Mouse (Mus musculus) lung, embryonic 16.5 days (tissue): Measurements from ENCODE around the gene Myh11. TPM values are rescaled to one million over a fixed set of nuclear protein-coding genes. Genes with fewer than 3 reads are reported as not detected.

Experiments used
- ATAC-seq: fragments of 200-750 bp; cut with Nextera tagmentation; 2 replicates; pipeline ENCODE4 v1.8.0; 2017; ENCODE audit warnings: low read depth, mild to moderate bottlenecking, moderate library complexity
- H3K27ac ChIP-seq: fragments of 300-500 bp; sonication (generic); 2 replicates; pipeline ENCODE4 v1.5.1; 2014; ENCODE audit warnings: mild to moderate bottlenecking, control low read depth, low read length
- H3K27me3 ChIP-seq: fragments of 300-500 bp; sonication (generic); 2 replicates; pipeline ENCODE4 v1.6.1; 2014; ENCODE audit warnings: low read depth, low read length, mixed read lengths; ENCODE audit not compliant: control insufficient read depth, insufficient read depth
- H3K36me3 ChIP-seq: fragments of 300-500 bp; sonication (generic); 2 replicates; pipeline ENCODE4 v1.6.1; 2014; ENCODE audit warnings: low read length; ENCODE audit not compliant: control insufficient read depth, insufficient read depth
- H3K4me1 ChIP-seq: fragments of 300-500 bp; sonication (generic); replicated peaks from 2 replicates; pipeline ENCODE4 v1.6.1; 2014; ENCODE audit warnings: low read length, mixed read lengths; ENCODE audit not compliant: control insufficient read depth, insufficient read depth
- H3K4me2 ChIP-seq: fragments of 300-500 bp; sonication (generic); 2 replicates; pipeline ENCODE4 v1.6.1; 2014; ENCODE audit warnings: low read depth, low read length, control low read depth
- H3K4me3 ChIP-seq: fragments of 300-500 bp; sonication (generic); 2 replicates; pipeline ENCODE4 v1.5.1; 2014; ENCODE audit warnings: mild to moderate bottlenecking, low read length, control low read depth
- H3K9ac ChIP-seq: fragments of 300-500 bp; sonication (generic); 2 replicates; pipeline ENCODE4 v1.6.1; 2014; ENCODE audit warnings: low read length, control low read depth
- H3K9me3 ChIP-seq: fragments of 300-500 bp; sonication (generic); 2 replicates; pipeline ENCODE4 v1.6.1; 2016; ENCODE audit warnings: low read length; ENCODE audit not compliant: control insufficient read depth
- WGBS: fragments of 180-500 bp; shearing (Covaris S2); extraction: QIAGEN DNeasy Blood & Tissue Kit; methylation state at CpG from one replicate; pipeline ENCODE4 v1.1.7; 2014; 5-methylcytosine and 5-hydroxymethylcytosine counted together
- polyA plus RNA-seq: library from polyadenylated mRNA; unstranded; fragments of >200 nt; fragmentation: Nextera tagmentation; extraction: Ambion mirVana; gene quantifications from 2 replicates; pipeline ENCODE4 v1.2.1, GENCODE M21; 2015

Myh11 gene
- polyA plus RNA-seq, 1 experiment from 2014 or later = 49.7 TPM

DNA sequence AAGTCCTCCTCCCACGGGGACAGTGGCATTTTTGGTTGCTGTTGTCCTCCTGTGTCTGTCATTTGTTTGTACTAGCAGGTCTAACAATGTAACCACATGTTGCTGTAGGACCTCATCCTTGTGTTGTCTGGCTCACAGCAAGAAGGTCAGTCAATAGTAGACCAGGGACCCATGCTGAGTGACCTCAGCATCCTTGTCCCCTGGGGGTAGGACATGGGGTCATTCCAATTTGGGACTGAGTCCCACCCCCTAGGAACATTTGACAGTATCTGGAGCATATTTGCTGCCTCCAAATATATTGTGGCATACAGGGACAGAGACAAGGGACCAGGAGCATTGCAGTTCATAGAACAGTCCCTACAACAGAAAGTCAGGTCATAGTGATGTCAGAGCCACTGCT lies 41.3 kb downstream of the Myh11 start:
- no peaks in the 10 kb centered on the region for H3K27me3 ChIP-seq
- ATAC-seq = no peak

DNA sequence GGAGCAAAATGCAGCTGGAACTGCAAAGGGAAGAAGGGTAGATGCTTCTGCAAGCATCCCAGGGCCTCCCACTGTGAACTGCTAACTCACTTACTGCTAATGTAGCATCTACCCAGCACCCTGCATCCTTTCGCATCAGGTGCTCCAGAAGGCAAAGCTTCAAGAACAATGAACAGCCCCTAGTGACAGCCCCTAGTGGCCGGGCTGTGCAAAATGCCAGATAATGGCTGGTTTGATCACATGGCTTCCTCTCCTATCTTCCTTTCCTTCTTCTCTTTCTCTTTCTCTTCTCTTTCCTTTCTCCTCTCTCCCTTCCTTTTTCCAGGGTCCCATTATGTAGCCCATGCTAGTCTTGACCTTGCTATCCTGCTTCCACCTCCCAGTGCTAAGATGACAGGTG lies 48.6 kb downstream of the Myh11 start:
- Histone ChIP-seq H3K36me3 (no peaks in the 10 kb centered on the region), H3K4me1 (peaks cover 7% of the 10 kb centered on the region; the same call in 1 of the 2 replicates), H3K4me3 (no peak overlapping the region), H3K9ac (no peak overlapping the region), H3K27ac (no peak overlapping the region), H3K9me3 (no peaks in the 10 kb centered on the region), H3K4me2 (no peak overlapping the region), H3K27me3 (no peaks in the 10 kb centered on the region)
- no peak for ATAC-seq
- 41% methylated on average over 2 of the region's 2 CpGs for WGBS

More for the DNA sequence above, 41.3 kb downstream of the Myh11 start:
- Histone ChIP-seq H3K36me3 (no peaks in the 10 kb centered on the region), H3K4me2 (no peak overlapping the region), H3K27ac (no peak overlapping the region), H3K9me3 (no peaks in the 10 kb centered on the region), H3K4me3 (no peak overlapping the region), H3K4me1 (no peaks in the 10 kb centered on the region), H3K9ac (no peak overlapping the region)
- WGBS = 71% methylated on average over 1 of the region's 1 CpGs

DNA sequence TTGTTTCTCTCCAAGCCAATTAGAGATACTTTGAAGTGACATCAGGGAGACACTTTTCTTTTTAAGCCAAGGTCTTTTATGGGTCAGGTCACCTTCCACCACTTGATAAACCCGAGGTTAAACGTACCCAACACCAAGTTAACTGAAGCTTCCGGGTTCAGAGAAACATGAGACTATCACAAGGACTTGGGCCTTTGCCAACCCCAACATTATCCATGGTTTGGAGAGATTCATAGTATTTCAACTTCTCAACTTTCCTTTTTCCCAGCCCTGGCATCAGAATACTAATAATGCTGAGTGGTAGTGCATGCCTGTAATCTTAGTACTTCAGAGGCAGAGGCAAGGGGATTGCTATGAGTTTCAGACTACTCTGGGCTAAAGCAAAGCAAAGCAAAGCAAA lies 49.1 kb downstream of the Myh11 start:
- no peak overlapping the region for H3K4me3 ChIP-seq
- H3K36me3 ChIP-seq = no peaks in the 10 kb centered on the region
- no peak overlapping the region for H3K27ac ChIP-seq
- H3K4me2 ChIP-seq = no peak overlapping the region
- no peaks in the 10 kb centered on the region for H3K27me3 ChIP-seq
- peaks cover 7% of the 10 kb centered on the region; the same call in 1 of the 2 replicates for H3K4me1 ChIP-seq
- no peak overlapping the region for H3K9ac ChIP-seq
- 32% methylated on average over 3 of the region's 3 CpGs for WGBS
- peak; percentile 17; the same call in 1 of the 2 replicates for ATAC-seq
- H3K9me3 ChIP-seq = no peaks in the 10 kb centered on the region

DNA sequence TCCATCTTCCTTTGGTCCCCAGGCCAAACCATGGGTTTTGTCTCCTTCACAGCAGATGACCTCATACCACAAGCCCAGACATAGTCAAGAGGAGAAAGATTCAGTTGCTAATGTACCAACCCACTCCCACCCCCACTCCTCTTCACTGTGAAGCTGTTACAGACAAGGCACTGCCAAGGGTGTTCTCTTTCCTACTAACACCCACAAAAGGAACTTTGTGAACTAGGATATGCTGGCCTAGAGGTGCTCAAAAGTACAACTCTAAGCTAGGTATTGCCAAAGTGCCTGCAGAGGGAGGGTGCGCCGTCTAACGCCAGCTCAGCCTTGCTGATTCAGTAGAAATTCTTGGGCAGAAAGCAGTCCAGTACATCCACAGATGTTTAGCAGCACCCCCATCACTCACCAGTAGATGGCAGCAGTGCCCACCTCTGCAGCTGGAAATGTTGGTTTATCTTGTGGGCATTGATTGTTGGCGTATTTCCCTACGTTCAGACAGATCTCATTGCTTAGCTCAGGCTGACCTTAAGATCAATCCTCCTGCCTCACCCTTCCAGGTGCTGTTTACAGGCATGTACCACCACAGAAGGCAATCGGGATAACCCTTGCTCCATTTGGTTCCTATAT lies 54.0 kb downstream of the Myh11 start:
- H3K27me3 ChIP-seq = no peaks in the 10 kb centered on the region
- no peak overlapping the region for H3K27ac ChIP-seq
- no peak overlapping the region for H3K4me2 ChIP-seq
- H3K4me3 ChIP-seq = no peak overlapping the region
- no peaks in the 10 kb centered on the region for H3K9me3 ChIP-seq
- peak; percentile 67 for ATAC-seq
- no peak overlapping the region for H3K9ac ChIP-seq
- no peaks in the 10 kb centered on the region for H3K36me3 ChIP-seq
- H3K4me1 ChIP-seq = peaks cover 4% of the 10 kb centered on the region; the same call in 1 of the 2 replicates
- 18% methylated on average over 6 of the region's 6 CpGs for WGBS

DNA sequence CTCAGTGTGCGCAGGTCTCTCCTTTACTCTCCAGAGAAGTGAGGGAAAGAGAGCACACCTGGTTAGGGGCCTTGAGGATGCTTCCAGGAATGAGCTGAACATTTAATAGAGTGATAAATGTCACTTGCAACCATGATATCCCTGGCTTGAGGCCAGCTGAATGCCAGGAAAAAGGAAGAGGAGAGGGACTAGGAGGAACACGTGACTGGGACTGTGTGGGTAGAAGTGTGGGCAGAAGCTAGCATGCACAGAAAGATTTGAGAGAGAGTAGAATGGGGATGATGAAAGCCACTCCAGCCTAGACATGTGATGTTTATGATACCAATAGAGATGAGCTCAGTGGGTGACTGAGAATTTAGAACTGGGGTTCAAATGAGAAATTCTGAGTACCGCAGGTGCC lies 76.0 kb downstream of the Myh11 start:
- ATAC-seq = no peak
- no peaks in the 10 kb centered on the region for H3K9me3 ChIP-seq
- H3K4me3 ChIP-seq = no peak overlapping the region
- H3K4me2 ChIP-seq = no peak overlapping the region
- WGBS = 80% methylated on average over 3 of the region's 3 CpGs
- no peaks in the 10 kb centered on the region for H3K4me1 ChIP-seq
- no peaks in the 10 kb centered on the region for H3K36me3 ChIP-seq
- no peaks in the 10 kb centered on the region for H3K27me3 ChIP-seq
- H3K27ac ChIP-seq = no peak overlapping the region
- no peak overlapping the region for H3K9ac ChIP-seq

DNA sequence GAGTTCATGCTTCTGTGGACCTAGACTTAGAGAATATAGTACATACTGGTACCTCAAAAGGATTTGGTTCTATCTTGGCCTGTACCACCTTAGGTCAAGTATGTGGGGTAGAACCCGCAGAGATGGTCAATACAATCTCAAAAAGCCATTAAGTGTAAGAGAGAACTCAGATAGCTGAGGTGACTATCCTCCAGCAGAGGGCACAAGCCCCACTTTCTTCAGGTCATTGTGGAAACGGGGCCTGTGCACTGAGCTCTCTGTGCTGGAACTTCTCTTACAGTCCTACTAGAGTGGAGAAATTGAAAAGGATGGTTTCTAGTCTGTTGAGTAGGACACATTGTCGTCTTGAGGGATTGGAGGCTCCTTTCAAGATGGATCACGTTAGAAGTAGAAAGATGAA lies 92.4 kb downstream of the Myh11 start:
- Histone ChIP-seq H3K4me2 (no peak overlapping the region), H3K36me3 (no peaks in the 10 kb centered on the region), H3K27me3 (no peaks in the 10 kb centered on the region), H3K9me3 (no peaks in the 10 kb centered on the region), H3K4me1 (no peaks in the 10 kb centered on the region), H3K27ac (no peak overlapping the region), H3K9ac (no peak overlapping the region), H3K4me3 (no peak overlapping the region)
- no peak for ATAC-seq
- WGBS = 71% methylated on average over 4 of the region's 4 CpGs

DNA sequence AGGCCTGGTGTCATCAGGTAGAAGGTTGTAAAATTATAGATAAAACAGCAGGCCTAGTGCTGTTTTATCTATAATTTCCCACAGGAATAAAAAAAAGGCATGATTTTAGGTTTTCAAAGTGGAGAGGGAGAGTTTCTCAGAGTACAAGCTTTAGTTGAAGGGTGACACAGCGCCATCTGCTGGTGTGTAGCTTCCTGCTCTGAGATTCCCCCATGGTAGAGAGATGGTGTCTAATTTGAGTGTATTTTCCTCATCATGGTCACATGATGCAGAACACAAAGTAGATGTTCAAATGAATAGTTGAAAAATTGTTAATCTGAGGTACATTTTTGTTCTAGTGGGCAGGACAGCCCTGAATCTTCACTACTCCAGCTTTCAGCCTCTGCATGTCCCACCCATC lies 95.7 kb downstream of the Myh11 start:
- no peak overlapping the region for H3K9ac ChIP-seq
- H3K4me1 ChIP-seq = no peaks in the 10 kb centered on the region
- no peaks in the 10 kb centered on the region for H3K9me3 ChIP-seq
- H3K27ac ChIP-seq = no peak overlapping the region
- peaks cover 20% of the 10 kb centered on the region for H3K36me3 ChIP-seq
- no peaks in the 10 kb centered on the region for H3K27me3 ChIP-seq
- no peak overlapping the region for H3K4me3 ChIP-seq
- H3K4me2 ChIP-seq = no peak overlapping the region
- WGBS = 29% methylated on average over 1 of the region's 1 CpGs
- ATAC-seq = no peak

DNA sequence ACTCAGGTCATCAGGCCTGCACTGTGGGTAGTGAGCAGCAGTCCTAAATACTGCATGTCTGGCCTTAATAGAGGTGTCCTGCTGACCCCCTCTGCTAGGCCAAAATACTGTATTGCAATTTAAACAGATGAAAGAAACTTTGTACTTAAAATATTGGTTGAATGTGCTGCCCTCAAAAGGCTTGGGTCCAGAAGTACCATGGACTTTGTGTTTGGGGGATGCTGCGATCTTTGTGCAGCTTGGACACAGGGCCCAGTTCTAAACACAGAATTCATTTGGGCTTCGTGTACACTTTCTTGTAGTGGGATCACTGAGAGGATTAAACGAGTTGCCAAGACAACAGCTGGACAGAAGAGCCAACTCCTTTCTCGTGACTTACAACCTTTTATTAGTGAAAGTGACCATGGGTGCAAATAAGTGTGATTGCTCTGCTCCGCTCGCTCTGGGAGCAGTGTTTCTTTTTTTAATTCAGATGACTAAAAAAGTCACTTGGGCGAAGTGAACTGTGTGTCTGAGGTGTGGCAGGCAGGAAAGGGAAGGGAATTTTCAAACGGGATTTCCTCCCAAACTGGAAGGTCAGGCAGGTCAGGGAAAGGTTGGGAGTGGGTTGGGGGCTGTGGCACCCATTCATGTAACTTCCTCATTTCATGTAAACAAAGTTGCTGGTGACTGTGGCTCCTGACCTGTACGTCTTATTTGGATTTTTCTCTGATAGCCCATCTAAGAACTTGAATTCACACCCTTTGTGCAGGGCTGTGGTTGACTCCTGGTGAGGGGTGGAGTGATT lies 96.8 kb downstream of the Myh11 start:
- Histone ChIP-seq H3K27me3 (no peaks in the 10 kb centered on the region), H3K4me1 (no peaks in the 10 kb centered on the region), H3K4me2 (no peak overlapping the region), H3K9me3 (no peaks in the 10 kb centered on the region), H3K27ac (no peak overlapping the region), H3K4me3 (no peak overlapping the region), H3K36me3 (peaks cover 30% of the 10 kb centered on the region), H3K9ac (no peak overlapping the region)
- WGBS = 61% methylated on average over 9 of the region's 9 CpGs
- no peak for ATAC-seq

DNA sequence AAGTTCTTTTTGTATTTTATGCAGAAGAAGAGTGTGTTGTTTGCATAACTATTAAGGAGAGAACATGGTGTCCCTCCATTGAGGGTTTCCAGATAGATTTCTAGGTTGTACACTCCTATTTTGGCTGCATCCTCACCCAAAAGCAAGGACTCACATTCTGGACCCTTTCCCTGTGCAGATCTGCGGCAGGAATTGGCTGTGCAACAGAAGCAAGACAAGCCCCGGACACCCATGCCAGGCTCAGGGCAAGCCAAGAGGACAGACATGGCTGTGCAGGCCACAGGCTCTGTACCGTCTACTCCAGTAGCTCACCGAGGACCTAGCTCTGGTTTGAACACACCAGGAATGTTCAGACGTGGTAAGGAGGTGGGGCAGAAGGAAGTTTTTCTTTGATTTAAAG lies 105.7 kb downstream of the Myh11 start:
- Histone ChIP-seq H3K27me3 (no peaks in the 10 kb centered on the region), H3K4me1 (no peaks in the 10 kb centered on the region), H3K4me2 (no peak overlapping the region), H3K9ac (no peak overlapping the region), H3K9me3 (no peaks in the 10 kb centered on the region), H3K36me3 (peaks cover 70% of the 10 kb centered on the region), H3K4me3 (no peak overlapping the region), H3K27ac (no peak overlapping the region)
- 92% methylated on average over 5 of the region's 5 CpGs for WGBS
- no peak for ATAC-seq
